Mouse (Mus musculus): ENCODE data around the gene Mrpl58. TPM values are rescaled to one million over a fixed set of nuclear protein-coding genes. Genes with fewer than 3 reads are reported as not detected.
A peak's percentile ranks its signal among the peaks of the same experiment; 100 is the strongest.

The Mrpl58 gene
- 143 and 145 TPM in 2 replicates for polyA plus RNA-seq (2015; fragmentation: Nextera tagmentation; extraction: Ambion mirVana)

- peaks cover 13% of the 10 kb centered on the region; the same call in 1 of the 2 replicates for H3K36me3 ChIP-seq (ENCODE audit: control insufficient read depth, insufficient read depth)
- peak; percentile 18; the same call in 1 of the 2 replicates for TF ChIP-seq CTCF (IDR thresholded peaks at IDR 0.05; ENCODE audit: low read depth)
These were observed at the start of gene Mrpl58 for GRCm38 (mm10) chr11:115403338-115404124. TSS of gene Mrpl58 (plus strand) at chr11:115403752.

DNA sequence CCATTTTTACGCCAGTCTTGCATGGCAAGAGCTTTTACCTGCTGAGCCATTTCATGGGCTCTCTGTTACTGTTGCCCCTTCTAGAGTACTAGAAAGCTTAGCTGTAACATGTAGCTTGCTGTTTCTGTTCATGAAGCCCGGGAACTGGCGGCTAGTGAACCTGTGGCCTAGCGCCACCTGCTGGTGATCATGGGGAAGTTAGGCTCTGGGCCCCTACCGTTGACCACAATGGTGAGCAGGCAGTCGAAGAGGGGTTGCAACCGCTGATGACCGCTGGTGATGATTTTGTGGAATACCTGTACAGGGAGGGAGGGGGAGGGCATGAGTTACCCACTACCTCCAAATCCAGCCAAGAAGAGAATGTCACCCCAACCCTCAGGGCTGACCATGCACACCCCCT, 49.4 kb upstream of the Mrpl58 start:
- no peaks in the 10 kb centered on the region for H3K9me3 ChIP-seq (ENCODE audit: control insufficient read depth)
- no peak overlapping the region for H3K4me3 ChIP-seq (ENCODE audit: low read depth, low read length)
- no peaks in the 10 kb centered on the region; the same call in 1 of the 2 replicates for H3K36me3 ChIP-seq (ENCODE audit: control insufficient read depth, insufficient read depth)
- no peak overlapping the region for H3K4me2 ChIP-seq (replicated peaks; ENCODE audit: low read depth)
- H3K9ac ChIP-seq (ENCODE audit: low read depth, low read length) = no peak overlapping the region
- 0 out of 2 replicates have a peak, but pooled peaks cover 8% of the 10 kb centered on the region for H3K27me3 ChIP-seq (replicated peaks; ENCODE audit: control insufficient read depth, insufficient read depth, low read length)
- 14% methylated on average over 8 of the region's 8 CpGs for WGBS
- H3K27ac ChIP-seq (ENCODE audit: low read depth, low read length) = no peak overlapping the region
- ATAC-seq = no peak
- TF ChIP-seq CTCF (IDR thresholded peaks at IDR 0.05; ENCODE audit: low read depth) = peak; percentile 98
- no peaks in the 10 kb centered on the region; the same call in 1 of the 2 replicates for H3K4me1 ChIP-seq (replicated peaks; ENCODE audit: control insufficient read depth, insufficient read depth, low read length)

More at GRCm38 (mm10) chr11:115403338-115404124, at the start of gene Mrpl58:
- peak within 1 kb of the TSS; percentile 87 for H3K9ac ChIP-seq (ENCODE audit: low read depth, low read length)
- H3K9me3 ChIP-seq (ENCODE audit: control insufficient read depth) = no peaks in the 10 kb centered on the region
- peak within 1 kb of the TSS; percentile 90 for H3K4me3 ChIP-seq (ENCODE audit: low read depth, low read length)
- 3% methylated on average over 50 of the region's 50 CpGs for WGBS
- ATAC-seq = peak; percentile 84
- peak within 1 kb of the TSS; percentile 78 for H3K27ac ChIP-seq (ENCODE audit: low read depth, low read length)
- peak within 1 kb of the TSS; percentile 80 for H3K4me2 ChIP-seq (replicated peaks; ENCODE audit: low read depth)
- no peaks in the 10 kb centered on the region for H3K27me3 ChIP-seq (replicated peaks; ENCODE audit: control insufficient read depth, insufficient read depth, low read length)
- H3K4me1 ChIP-seq (replicated peaks; ENCODE audit: control insufficient read depth, insufficient read depth, low read length) = 0 out of 2 replicates have a peak, but pooled peaks cover 4% of the 10 kb centered on the region

DNA sequence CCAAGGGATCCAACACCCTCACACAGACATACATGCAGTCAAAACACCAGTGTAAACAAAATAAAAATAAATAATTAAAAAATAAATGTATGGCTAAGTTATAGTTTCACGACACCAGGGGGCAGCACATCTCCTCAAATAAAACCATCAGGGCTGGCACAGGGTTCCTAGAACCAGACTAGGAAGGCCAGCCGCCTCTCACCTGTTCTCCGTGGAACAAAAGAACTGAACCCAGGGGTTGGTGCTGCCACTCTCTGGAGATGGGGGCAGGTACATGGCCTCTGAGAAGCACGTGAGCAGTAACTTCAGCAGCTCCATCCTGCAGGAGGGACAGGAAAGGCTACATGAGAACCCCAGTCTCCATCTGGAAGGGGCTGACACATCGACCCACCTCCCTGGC, 45.1 kb upstream of the Mrpl58 start:
- no peak overlapping the region for H3K27ac ChIP-seq (ENCODE audit: low read depth, low read length)
- no peaks in the 10 kb centered on the region for H3K4me1 ChIP-seq (replicated peaks; ENCODE audit: control insufficient read depth, insufficient read depth, low read length)
- H3K9me3 ChIP-seq (ENCODE audit: control insufficient read depth) = no peaks in the 10 kb centered on the region
- no peak overlapping the region for H3K9ac ChIP-seq (ENCODE audit: low read depth, low read length)
- TF ChIP-seq CTCF (IDR thresholded peaks at IDR 0.05; ENCODE audit: low read depth) = peak; percentile 70
- H3K4me3 ChIP-seq (ENCODE audit: low read depth, low read length) = no peak overlapping the region
- H3K4me2 ChIP-seq (replicated peaks; ENCODE audit: low read depth) = no peak overlapping the region
- WGBS = 15% methylated on average over 5 of the region's 5 CpGs
- H3K36me3 ChIP-seq (ENCODE audit: control insufficient read depth, insufficient read depth) = no peaks in the 10 kb centered on the region
- 0 out of 2 replicates have a peak, but pooled peaks cover 8% of the 10 kb centered on the region for H3K27me3 ChIP-seq (replicated peaks; ENCODE audit: control insufficient read depth, insufficient read depth, low read length)
- no peak; the same call in 1 of the 2 replicates for ATAC-seq

- Histone ChIP-seq H3K36me3 (ENCODE audit: control insufficient read depth, insufficient read depth) (no peaks in the 10 kb centered on the region), H3K4me3 (ENCODE audit: low read depth, low read length) (no peak overlapping the region), H3K4me2 (replicated peaks; ENCODE audit: low read depth) (peak overlapping the region; percentile 13; the same call in 1 of the 2 replicates), H3K9ac (ENCODE audit: low read depth, low read length) (no peak overlapping the region), H3K9me3 (ENCODE audit: control insufficient read depth) (no peaks in the 10 kb centered on the region), H3K27me3 (replicated peaks; ENCODE audit: control insufficient read depth, insufficient read depth, low read length) (0 out of 2 replicates have a peak, but pooled peaks cover 8% of the 10 kb centered on the region), H3K4me1 (replicated peaks; ENCODE audit: control insufficient read depth, insufficient read depth, low read length) (no peaks in the 10 kb centered on the region), H3K27ac (ENCODE audit: low read depth, low read length) (peak overlapping the region; percentile 21; the same call in 1 of the 2 replicates)
- peak; percentile 58 for ATAC-seq
- TF ChIP-seq CTCF (IDR thresholded peaks at IDR 0.05; ENCODE audit: low read depth) = no peak
- WGBS = 13% methylated on average over 3 of the region's 3 CpGs
These were observed 44.3 kb upstream of the Mrpl58 start for GRCm38 (mm10) chr11:115359293-115359692.

- no peaks in the 10 kb centered on the region for H3K9me3 ChIP-seq (ENCODE audit: control insufficient read depth)
- H3K4me1 ChIP-seq (replicated peaks; ENCODE audit: control insufficient read depth, insufficient read depth, low read length) = no peaks in the 10 kb centered on the region
- WGBS = 63% methylated on average over 6 of the region's 6 CpGs
- ATAC-seq = 0 out of 2 replicates have a peak, but pooled peaks have one; percentile 7
- peak; percentile 56 for TF ChIP-seq CTCF (IDR thresholded peaks at IDR 0.05; ENCODE audit: low read depth)
- no peak overlapping the region for H3K4me3 ChIP-seq (ENCODE audit: low read depth, low read length)
- H3K27ac ChIP-seq (ENCODE audit: low read depth, low read length) = peak overlapping the region; percentile 21; the same call in 1 of the 2 replicates
- H3K36me3 ChIP-seq (ENCODE audit: control insufficient read depth, insufficient read depth) = no peaks in the 10 kb centered on the region
- H3K9ac ChIP-seq (ENCODE audit: low read depth, low read length) = no peak overlapping the region
- H3K4me2 ChIP-seq (replicated peaks; ENCODE audit: low read depth) = no peak overlapping the region
- 0 out of 2 replicates have a peak, but pooled peaks cover 6% of the 10 kb centered on the region for H3K27me3 ChIP-seq (replicated peaks; ENCODE audit: control insufficient read depth, insufficient read depth, low read length)
These were observed 43.8 kb upstream of the Mrpl58 start for GRCm38 (mm10) chr11:115359726-115360125.

GRCm38 (mm10) chr11:115364136-115364535, 39.4 kb upstream of the Mrpl58 start:
- Histone ChIP-seq H3K4me1 (replicated peaks; ENCODE audit: control insufficient read depth, insufficient read depth, low read length) (no peaks in the 10 kb centered on the region), H3K27ac (ENCODE audit: low read depth, low read length) (no peak overlapping the region), H3K27me3 (replicated peaks; ENCODE audit: control insufficient read depth, insufficient read depth, low read length) (peaks cover 14% of the 10 kb centered on the region), H3K9me3 (ENCODE audit: control insufficient read depth) (no peaks in the 10 kb centered on the region), H3K9ac (ENCODE audit: low read depth, low read length) (no peak overlapping the region), H3K4me3 (ENCODE audit: low read depth, low read length) (no peak overlapping the region), H3K4me2 (replicated peaks; ENCODE audit: low read depth) (no peak overlapping the region), H3K36me3 (ENCODE audit: control insufficient read depth, insufficient read depth) (no peaks in the 10 kb centered on the region)
- TF ChIP-seq CTCF (IDR thresholded peaks at IDR 0.05; ENCODE audit: low read depth) = no peak
- no peak for ATAC-seq
- WGBS = 74% methylated on average over 3 of the region's 3 CpGs

Measured in intestine, postnatal 0 days (tissue).